Mouse (Mus musculus): ENCODE data around the gene Lin7a.

Lin7a gene

GRCm38 (mm10) chr10:107251801-107252502, 19.5 kb upstream of the Lin7a start:
- DNase-seq (ENCODE audit: low read depth, low spot score): no peak

GRCm38 (mm10) chr10:107252503-107252815, 19.0 kb upstream of the Lin7a start:
- no peak for DNase-seq (ENCODE audit: low read depth, low spot score)

GRCm38 (mm10) chr10:107253191-107253965, 18.1 kb upstream of the Lin7a start:
- DNase-seq (ENCODE audit: low read depth, low spot score): no peak

- no peak for DNase-seq (ENCODE audit: low read depth, low spot score)
Measured at GRCm38 (mm10) chr10:107254656-107255055, 16.8 kb upstream of the Lin7a start.

- no peak for DNase-seq (ENCODE audit: low read depth, low spot score)
Measured at GRCm38 (mm10) chr10:107255351-107256050, 16.0 kb upstream of the Lin7a start.

GRCm38 (mm10) chr10:107256451-107256960, 15.0 kb upstream of the Lin7a start:
- DNase-seq (ENCODE audit: low read depth, low spot score): no peak

- no peak for DNase-seq (ENCODE audit: low read depth, low spot score)
Measured at GRCm38 (mm10) chr10:107260428-107260827, 11.1 kb upstream of the Lin7a start.

- DNase-seq (ENCODE audit: low read depth, low spot score): peak; percentile 32
Measured at GRCm38 (mm10) chr10:107272131-107272803, 781 bp downstream of the Lin7a start.

- DNase-seq (ENCODE audit: low read depth, low spot score): peak; percentile 28
Measured at GRCm38 (mm10) chr10:107272804-107273145, 1.3 kb downstream of the Lin7a start.

- DNase-seq (ENCODE audit: low read depth, low spot score): no peak
Measured at GRCm38 (mm10) chr10:107273848-107274247, 2.4 kb downstream of the Lin7a start.

- no peak for DNase-seq (ENCODE audit: low read depth, low spot score)
Measured at GRCm38 (mm10) chr10:107274785-107275184, 3.3 kb downstream of the Lin7a start.

- DNase-seq (ENCODE audit: low read depth, low spot score): no peak
Measured at GRCm38 (mm10) chr10:107276647-107277046, 5.2 kb downstream of the Lin7a start.

- no peak for DNase-seq (ENCODE audit: low read depth, low spot score)
Measured at GRCm38 (mm10) chr10:107293934-107294664, 22.6 kb downstream of the Lin7a start.

GRCm38 (mm10) chr10:107300587-107301248, 29.2 kb downstream of the Lin7a start:
- DNase-seq (ENCODE audit: low read depth, low spot score): no peak

- DNase-seq (ENCODE audit: low read depth, low spot score): no peak
Measured at GRCm38 (mm10) chr10:107310964-107311490, 39.5 kb downstream of the Lin7a start.

GRCm38 (mm10) chr10:107312609-107313008, 41.1 kb downstream of the Lin7a start:
- DNase-seq (ENCODE audit: low read depth, low spot score): no peak

GRCm38 (mm10) chr10:107313395-107313794, 41.9 kb downstream of the Lin7a start:
- no peak for DNase-seq (ENCODE audit: low read depth, low spot score)

GRCm38 (mm10) chr10:107315251-107315650, 43.8 kb downstream of the Lin7a start:
- DNase-seq (ENCODE audit: low read depth, low spot score): no peak

- DNase-seq (ENCODE audit: low read depth, low spot score): no peak
Measured at GRCm38 (mm10) chr10:107315681-107316080, 44.2 kb downstream of the Lin7a start.

GRCm38 (mm10) chr10:107316100-107316499, 44.6 kb downstream of the Lin7a start:
- no peak for DNase-seq (ENCODE audit: low read depth, low spot score)
